Mouse (Mus musculus) frontal cortex, postnatal 36 days (tissue): Measurements from ENCODE around the gene Gtf3a.
"Not testable (repeated sequence)": the region's sequence is repeated elsewhere in the genome, so short reads cannot be mapped to it uniquely, and the experiment has no call there.

ENCODE experiments used
- DNase-seq, 2 experiments: peaks; one replicate each; pipeline ENCODE4 v3.0.0; 2022; ENCODE audit warnings: low spot score in 2 of 2

The Gtf3a gene

DNA sequence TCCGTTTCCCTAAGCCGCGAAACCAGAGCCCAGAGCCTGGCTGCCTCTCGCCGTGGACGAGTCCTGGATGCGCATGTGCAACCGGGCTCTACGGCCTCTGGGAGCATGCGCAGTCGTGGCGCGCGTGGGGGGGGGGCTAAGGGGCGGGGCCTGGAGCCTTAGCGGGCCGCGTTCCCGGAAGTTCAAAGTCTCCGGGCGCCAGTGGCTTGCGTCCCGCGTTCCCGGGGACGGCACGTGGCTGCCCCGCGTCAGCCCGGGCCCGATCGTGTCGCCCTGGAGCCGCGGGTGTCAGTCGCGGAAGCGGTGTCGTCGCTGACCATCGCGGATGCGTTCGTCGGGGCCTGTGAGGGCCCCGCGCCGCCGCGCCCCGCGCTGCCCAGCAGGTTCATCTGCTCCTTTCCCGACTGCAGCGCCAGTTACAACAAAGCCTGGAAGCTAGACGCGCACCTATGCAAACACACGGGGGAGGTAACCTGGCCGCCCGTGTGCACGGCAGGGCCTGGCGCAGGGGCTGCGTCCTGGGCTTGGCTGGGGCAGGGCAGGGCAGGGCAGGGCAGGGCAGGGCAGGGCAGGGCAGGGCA is at the start of gene Gtf3a:
TSS of gene Gtf3a (plus strand) at position 150 of the 581 bp plus-strand sequence.
- peak; percentile 64 to 67 for DNase-seq

DNA sequence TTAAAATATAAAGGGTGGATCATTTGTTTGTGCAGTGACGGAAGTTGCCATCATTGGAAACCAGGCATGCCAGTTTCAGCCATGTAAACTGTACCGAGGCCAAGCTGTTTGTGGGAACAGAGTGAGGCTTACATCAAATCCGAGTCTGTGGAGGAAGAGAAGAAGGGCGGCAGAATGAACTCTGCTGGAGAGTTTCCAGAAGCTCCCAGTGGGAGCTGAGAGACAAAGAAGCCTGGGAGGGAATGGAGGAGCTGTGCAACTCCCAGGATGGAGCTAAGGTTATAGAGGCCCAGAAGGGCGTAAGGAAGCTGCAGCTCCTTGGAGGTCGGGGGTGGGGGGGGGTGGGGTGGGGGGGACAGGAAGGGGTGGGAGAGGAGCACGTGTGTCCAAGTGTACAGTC is 48.1 kb upstream of the Gtf3a start:
- DNase-seq = no peak

DNA sequence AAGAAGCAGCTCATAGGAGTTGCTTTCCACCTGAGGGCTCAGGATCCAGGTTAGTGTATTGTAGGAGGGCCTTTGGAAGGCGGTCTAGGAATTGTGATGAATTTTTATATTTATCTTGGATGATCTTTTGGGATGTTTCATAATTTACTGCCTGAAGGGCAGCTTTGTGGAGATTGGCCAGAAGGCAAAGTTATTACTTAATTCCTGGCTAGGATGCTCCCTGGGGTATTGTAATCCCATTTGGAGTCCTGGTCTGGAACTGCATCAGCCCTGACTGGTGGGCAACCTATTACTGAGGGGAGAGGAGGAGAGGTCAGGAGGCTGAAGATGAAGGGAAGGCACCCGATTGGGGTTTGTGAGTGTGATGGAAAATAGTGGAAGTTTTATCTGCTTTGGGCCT is 47.0 kb upstream of the Gtf3a start:
- no peak for DNase-seq

DNA sequence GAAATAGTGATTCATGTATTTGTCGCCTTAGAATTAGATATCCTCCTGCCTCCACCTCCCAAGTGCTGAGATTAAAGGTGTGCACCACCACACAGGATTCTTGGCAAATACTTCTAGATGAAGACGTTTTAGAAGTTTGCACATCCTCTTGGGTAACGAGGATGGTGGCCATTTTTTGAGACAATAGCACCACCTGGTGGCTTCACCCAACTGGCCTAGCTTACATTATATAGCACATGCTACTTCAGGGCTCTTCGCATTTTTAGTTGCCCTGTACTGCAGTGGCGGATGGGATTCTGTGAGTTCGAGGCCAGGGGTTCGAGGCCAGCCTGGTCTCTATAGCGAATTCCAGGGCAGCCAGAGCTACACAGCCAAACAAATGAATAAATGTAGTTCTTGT is 44.1 kb upstream of the Gtf3a start:
- DNase-seq = peak; percentile 68 to 86

DNA sequence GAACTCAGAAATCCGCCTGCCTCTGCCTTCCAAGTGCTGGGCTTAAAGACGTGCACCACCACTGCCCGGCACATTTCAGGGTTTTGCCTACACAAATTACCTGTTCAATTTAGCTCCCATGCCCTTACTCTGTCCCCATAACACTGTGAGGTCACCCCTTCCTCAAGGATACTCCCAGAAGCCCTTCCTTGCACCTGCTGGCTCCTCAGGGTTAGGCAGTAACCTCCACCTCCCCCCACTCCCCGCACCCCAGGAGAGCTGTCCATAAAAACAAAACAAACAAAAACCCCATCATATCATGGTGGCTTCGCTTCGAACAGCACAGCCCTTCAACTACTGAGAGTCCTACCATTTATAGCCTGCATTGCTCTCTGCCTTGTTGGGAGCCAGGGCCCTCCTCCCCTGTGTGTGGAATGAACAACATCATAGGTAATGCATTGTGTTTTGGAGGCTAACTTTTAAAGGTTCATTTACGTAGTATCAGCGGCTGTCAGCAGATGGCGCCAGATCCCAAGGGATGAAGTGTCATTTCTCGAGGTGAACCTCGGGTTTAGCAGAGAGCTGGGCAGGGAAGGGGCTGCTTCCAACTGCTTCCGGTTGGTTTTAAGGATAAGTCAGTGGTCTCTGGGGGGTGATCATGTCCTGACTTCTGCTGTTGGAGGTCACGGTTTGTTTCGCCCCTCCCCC is 42.8 kb upstream of the Gtf3a start:
- peak; percentile 70 to 75 for DNase-seq

DNA sequence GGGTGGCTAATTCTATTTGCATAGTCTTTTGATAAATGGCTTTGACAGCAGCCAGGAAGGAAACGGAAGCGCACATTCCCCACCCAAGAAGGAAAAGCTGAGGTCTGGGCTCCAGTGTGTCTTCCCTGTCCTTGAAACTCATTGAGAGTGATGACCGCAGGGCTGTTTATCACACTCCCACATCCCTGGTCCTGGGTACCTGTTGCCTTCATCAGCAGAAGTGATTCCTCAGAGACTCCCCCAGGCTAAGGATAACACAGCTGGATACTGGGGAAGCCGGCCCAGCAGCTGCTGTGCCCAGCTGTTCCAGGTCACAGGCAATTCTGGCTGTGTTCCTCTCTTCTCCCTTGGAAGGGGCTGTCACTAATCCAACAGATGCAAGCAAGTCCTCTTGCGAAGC is 40.9 kb upstream of the Gtf3a start:
- DNase-seq = no peak

DNA sequence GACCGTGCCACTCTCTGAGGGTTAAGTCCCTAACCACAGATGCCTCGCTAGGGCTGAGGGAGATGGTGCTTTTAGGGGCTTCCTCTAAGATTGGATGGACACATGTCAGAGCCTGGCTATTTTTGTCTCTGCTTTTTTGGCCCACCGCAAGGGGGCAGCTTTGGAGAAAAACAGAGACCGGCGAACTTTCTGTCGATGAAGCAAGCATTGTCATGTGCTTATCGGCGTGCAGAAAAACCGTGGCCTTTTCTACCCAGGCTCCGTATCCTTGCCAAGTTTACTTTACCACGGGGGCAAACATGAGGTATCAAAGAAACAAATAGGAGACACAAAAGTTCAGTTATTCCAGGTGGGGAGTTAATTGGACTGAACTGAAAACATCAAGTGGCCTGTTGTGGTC is 39.8 kb upstream of the Gtf3a start:
- no peak for DNase-seq

DNA sequence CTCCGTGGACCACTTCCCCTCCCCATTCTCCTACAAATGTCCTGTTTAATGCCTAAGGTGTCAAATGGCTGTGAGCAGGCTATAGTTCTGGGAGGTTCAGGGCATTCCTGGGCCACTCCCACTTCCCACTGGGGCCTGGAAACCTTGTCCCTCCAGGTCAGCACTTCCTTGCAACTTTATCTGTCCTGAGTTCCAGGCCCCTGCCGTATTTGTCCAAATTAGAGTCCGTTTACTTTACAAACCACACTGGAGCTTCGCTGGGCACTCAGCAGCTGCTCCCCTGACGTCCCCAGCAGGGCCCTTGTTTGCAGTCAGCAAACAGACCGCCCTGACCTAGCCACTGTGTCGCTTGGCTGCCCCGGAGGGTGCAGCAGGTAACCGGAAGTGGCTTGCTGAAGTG is 36.3 kb upstream of the Gtf3a start:
- no peak for DNase-seq

DNA sequence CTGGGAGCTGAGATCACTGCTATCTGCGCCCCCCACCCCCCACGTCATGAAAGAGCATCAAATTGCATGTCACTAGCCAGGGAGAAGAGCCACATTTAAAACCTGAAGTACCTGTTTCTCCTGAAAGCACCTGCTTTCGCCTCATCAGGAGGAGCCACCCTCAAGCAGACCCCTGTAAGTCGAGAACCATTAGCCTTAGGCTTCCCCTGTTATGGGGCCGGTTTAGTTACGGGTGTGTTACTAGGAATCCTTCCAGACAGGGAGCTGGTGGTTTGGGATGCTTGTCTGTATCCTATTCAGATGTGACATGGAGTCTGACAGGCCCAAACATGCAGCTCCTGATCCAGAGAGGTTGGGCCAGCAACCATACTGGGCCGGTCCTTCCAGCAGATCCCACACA is 35.1 kb upstream of the Gtf3a start:
- no peak for DNase-seq

DNA sequence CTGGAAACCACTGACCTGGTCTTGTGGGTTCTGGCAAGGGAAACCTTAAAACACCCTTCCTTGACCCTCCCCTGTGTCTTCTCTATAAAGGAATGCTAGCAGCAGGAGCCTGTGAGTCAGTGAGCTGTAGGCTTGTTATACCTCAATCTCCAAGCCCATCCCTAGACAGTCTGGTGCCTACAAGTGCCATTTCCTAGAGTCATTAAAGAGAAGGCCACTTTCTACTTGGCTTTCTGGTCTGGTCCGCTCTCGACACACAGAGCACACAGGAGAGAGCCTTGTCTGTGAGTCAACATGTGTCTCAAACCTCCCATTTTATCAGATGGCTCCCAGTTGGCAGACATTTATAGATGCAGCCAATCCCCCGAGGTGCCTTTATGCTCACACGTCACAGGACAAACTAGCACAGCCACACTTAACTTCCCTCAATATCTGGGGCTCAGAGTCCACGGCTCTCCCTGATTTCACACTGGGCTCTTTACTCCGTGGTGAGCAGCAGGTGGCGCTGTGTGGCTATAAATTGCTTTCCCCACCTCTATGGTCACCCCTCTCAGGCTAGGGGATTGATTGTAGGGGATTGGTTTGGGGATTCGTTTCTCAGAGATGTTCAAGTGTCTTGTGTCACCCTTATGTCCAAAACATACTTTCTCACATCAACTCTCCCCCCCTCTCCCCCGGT is 34.2 kb upstream of the Gtf3a start:
- peak; percentile 43 to 48 for DNase-seq

DNA sequence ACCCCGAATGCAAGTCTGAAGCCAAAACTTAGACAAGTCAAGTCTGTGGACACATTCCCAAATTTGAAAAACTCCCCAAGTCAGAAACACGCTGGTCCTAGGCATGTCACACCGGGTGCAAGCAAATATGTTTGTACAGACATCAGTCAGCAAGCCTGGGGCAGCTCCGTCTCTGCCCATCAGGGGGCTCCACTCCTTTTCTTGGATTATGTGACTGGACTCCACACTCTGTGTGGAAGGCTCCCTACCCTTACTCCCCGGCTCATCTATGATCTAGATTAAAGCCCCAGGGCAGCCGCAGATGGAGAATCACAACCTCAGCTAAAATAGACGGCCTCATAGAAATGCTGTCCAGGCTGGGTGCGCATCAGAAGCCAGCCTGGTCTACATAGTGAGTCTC is 32.2 kb upstream of the Gtf3a start:
- no peak for DNase-seq

DNA sequence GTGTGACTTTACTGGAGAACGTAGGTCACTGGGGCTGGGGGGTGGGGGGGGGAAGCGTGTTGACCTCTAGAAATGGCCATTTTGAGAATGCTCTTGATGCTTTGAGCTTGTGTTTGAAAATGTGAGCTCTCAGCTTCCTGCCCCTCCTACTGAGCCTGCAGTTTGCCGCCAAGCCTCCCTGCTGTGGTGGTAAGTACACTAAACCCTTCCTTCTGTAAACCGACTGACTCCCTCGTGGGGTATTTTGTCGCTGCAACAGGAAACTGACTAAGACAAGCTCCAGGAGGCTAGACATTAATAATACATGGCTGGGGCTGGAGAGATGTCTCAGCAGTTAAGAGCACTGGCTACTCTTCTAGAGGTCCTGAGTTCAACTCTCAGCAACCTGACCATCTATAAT is 31.7 kb upstream of the Gtf3a start:
- DNase-seq = no peak

DNA sequence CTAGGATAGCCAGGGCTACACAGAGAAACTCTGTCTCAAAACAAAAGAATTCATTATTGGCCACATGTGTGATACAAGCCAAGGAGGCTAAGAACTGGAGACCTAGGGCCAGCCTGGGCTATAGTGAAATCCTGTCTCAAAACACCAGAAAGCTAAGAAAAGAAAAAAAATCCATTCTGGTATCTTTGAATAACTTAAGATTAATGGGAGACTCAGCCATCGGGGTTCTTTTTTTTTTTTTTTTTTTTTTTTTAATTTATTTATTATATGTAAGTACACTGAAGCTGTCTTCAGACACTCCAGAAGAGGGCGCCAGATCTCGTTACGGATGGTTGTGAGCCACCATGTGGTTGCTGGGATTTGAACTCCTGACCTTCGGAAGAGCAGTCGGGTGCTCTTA is 31.1 kb upstream of the Gtf3a start:
- not testable (repeated sequence) for DNase-seq

DNA sequence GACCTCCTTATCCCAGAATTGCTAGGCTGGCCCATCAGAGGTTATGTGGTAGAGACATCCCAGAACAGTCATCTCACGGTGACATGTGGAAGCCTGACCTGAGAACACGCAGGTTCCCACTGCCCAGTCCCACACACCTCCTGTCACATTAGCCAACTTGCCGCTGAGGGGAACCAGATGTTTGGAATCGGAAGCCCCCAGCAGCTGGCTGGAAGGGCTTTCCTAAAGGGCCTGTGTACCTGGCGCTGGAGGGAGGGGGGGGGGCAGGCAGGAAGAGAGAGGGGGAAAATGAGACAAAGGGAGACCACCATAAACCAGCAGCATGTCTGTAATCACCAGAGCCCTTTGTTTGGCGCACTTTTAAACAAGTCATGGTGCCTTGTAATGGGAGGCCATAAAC is 28.6 kb upstream of the Gtf3a start:
- no peak for DNase-seq

DNA sequence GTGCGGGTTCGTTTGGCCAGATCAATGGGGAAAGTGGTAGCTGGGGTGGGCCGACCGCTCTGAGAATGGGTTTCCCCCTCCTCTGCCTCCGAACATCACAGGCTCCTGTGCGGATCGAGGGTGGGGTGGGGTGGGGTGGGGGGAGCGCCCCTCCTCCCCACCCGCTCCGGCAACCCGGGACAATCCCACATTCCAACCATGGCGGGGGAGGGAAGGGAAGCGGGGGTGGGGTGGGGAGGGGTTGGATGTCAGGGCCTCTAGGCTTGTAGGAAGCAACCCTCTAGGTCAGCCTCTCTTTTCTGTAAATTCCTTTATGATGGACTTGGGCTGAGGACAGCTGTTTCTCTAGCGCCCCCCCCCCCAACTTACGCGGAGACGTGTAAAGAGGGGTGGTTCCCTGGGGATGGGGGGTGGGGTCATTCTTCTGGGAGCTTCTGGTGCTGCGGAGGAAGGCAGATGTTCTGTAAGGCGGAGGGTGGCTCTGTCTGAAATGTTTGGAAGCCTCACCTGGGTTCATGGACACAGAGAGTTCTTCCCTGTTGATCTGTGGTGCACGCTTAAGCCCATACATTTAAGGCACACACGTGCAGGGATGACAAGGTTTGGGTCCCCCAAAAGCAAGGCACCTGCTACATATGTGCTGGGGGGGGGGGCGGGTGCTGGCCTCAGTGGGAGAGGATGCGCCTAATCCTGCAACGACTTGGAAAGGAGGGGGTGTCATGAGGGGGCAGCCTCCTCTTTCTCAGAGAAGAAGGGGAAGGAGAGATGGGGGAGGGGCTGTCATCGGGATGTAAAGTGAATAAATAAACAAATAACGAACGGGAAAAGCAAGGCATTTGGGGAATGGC is 27.9 kb upstream of the Gtf3a start:
- DNase-seq = no peak

DNA sequence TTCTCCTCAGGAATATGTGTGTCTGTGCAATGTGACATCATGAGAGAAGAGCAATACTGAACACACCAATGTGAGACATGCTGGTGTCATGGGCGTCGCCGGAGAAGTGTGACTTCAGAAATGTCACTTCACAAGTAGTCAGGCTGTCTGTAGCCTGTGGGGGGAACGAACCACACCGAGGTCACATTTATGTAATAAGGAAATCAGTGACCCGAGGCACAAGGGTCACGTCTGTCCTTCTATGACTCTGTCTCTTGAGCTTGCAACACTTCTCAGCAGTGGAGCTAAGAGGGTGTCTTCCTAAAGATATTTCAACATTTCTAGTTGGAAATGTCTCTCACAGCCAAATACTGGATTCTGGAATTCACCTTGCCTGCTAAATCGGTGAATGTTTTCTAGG is 27.2 kb upstream of the Gtf3a start:
- no peak for DNase-seq

DNA sequence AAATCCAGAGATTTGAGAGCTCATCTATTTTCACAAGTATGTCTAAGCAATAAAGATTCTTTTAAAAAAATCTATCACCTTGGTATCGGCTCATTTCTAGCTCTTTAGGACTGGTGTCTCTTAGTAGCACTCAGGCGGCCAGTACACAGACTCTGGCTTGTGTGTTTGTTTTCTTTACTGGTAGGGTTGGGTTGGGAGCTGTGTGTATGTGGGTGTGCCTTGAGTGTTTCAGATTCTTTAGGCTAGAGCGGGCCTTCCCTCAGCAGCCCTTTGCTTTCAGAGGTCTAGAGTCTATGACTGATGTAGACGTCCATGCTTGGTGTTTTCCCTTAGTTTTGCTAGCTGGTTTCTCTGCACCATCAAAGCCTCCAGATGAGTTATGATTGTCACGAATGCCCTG is 24.9 kb upstream of the Gtf3a start:
- DNase-seq = no peak

DNA sequence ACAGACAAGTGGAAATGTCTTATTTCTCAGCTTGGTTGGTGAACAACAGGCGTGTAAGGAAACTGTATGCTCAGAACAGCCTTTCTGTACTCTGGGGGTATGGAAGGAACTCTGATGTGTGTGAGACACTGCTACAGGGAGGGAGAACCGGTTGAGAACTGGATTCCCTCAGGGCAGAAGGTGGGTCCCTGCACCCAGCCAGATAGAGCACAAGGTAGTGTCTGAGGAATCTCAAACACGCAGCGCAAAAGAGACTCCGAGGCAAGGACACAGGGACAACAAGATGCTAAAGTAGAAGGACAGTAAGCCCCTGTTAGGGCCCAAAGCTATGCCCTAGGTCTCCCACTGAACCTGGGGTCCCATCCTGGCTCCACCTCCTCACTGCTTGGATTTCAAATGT is 21.8 kb upstream of the Gtf3a start:
- no peak for DNase-seq

DNA sequence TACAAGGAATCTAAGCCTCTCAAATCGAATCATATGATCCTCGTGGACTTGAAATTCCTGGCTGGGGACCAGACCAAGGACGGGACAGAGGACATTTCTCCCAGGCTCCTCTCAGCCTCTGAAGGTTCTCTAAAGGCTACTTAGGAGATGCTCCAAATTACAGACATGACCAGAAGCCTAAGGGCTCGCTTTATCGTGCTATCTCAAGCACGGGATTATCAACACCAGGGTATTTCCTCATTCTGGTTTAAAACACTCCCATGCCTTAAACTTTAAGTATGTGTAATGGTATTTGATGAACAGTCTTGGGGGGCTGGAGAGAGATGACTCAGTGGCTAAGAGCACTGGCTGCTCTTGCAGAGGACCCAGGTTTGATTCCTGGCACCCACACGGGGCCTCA is 17.0 kb upstream of the Gtf3a start:
- no peak for DNase-seq

DNA sequence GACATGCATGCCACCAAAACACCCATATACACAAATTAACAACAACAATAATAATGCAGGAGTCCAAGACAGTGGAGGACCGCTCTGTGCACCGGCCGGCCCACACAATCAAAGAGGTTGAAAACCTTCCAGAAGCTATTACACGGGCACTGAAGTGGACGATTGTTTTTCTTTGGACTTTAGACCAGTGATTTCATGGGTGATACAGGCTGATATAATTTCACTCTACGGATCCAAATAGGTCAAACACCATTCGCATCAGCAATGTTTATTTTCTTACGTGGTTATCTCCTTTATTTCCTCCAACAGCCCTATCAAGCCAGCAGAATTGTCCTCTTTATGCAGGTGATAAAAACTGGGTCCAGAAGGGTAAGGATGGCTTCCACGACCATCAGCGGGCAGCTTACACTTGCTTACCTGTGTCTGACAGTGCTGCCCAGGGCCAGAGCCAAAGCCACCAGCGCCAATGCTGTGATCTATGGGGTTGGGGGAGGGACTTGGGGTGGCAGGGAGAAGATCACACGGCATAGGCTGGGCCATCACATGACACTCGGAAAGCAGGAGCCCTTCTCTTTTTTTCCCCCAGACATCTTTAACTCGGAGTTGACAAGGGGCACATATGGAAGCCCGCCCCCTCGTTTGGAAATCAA is 16.4 kb upstream of the Gtf3a start:
- no peak for DNase-seq

DNA sequence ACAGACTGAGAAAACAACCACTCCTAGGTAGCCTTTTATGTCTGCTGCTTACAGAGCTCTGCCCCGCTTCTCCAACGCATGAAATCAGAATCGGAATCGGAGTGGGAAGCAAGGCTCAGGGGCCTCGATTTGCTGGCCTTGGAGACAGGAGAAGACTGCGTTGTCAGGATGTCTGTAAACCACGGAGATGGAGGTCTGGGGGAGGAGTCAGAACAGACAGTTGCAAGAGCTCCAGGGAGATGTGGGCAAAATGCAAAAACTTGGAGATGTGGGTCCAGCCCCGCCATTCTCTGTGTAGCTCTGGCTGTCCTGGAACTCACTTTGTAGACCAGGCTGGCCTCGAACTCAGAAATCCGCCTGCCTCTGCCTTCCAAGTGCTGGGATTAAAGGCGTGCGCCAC is 15.0 kb upstream of the Gtf3a start:
- no peak for DNase-seq
